Mouse (Mus musculus): Measurements from ENCODE around the gene Cox20.
A peak's percentile ranks its signal among the peaks of the same experiment; 100 is the strongest.
"Not testable (repeated sequence)": the region's sequence is repeated elsewhere in the genome, so short reads cannot be mapped to it uniquely, and the experiment has no call there.

The Cox20 gene

GRCm38 (mm10) chr1:178318389-178319184 lies at the start of gene Cox20:
Cox20 (plus strand) TSS chr1:178319130.
- DNase-seq (ENCODE audit: low spot score in 2 of 2) = peak; percentile 94 to 95

GRCm38 (mm10) chr1:178270635-178271034 lies 48.3 kb upstream of the Cox20 start:
- no peak for DNase-seq (ENCODE audit: low spot score in 2 of 2)

GRCm38 (mm10) chr1:178275174-178275730 lies 43.7 kb upstream of the Cox20 start:
- DNase-seq (ENCODE audit: low spot score in 2 of 2) = no peak

GRCm38 (mm10) chr1:178275738-178276053 lies 43.2 kb upstream of the Cox20 start:
- no peak for DNase-seq (ENCODE audit: low spot score in 2 of 2)

GRCm38 (mm10) chr1:178276054-178276911 lies 42.6 kb upstream of the Cox20 start:
- DNase-seq (ENCODE audit: low spot score in 2 of 2) = no peak

- DNase-seq (ENCODE audit: low spot score in 2 of 2) = not testable (repeated sequence)
These were observed 35.6 kb upstream of the Cox20 start for GRCm38 (mm10) chr1:178283314-178283713.

- no peak for DNase-seq (ENCODE audit: low spot score in 2 of 2)
These were observed 34.8 kb upstream of the Cox20 start for GRCm38 (mm10) chr1:178283946-178284720.

GRCm38 (mm10) chr1:178287601-178288176 lies 31.2 kb upstream of the Cox20 start:
- no peak for DNase-seq (ENCODE audit: low spot score in 2 of 2)

- no peak for DNase-seq (ENCODE audit: low spot score in 2 of 2)
These were observed 27.2 kb upstream of the Cox20 start for GRCm38 (mm10) chr1:178291716-178292115.

GRCm38 (mm10) chr1:178294051-178294450 lies 24.9 kb upstream of the Cox20 start:
- DNase-seq (ENCODE audit: low spot score in 2 of 2) = no peak

- DNase-seq (ENCODE audit: low spot score in 2 of 2) = not testable (repeated sequence)
These were observed 17.7 kb upstream of the Cox20 start for GRCm38 (mm10) chr1:178301261-178301660.

- DNase-seq (ENCODE audit: low spot score in 2 of 2) = peak; percentile 49 to 68
These were observed 15.5 kb upstream of the Cox20 start for GRCm38 (mm10) chr1:178303425-178303824.

GRCm38 (mm10) chr1:178309487-178309886 lies 9.4 kb upstream of the Cox20 start:
- no peak for DNase-seq (ENCODE audit: low spot score in 2 of 2)

GRCm38 (mm10) chr1:178310128-178310527 lies 8.8 kb upstream of the Cox20 start:
- DNase-seq (ENCODE audit: low spot score in 2 of 2) = peak in 1 of 2 experiments; percentile 3

GRCm38 (mm10) chr1:178313039-178313597 lies 5.8 kb upstream of the Cox20 start:
- DNase-seq (ENCODE audit: low spot score in 2 of 2) = no peak

- no peak for DNase-seq (ENCODE audit: low spot score in 2 of 2)
These were observed 4.7 kb upstream of the Cox20 start for GRCm38 (mm10) chr1:178314236-178314635.

- DNase-seq (ENCODE audit: low spot score in 2 of 2) = no peak
These were observed 1.5 kb upstream of the Cox20 start for GRCm38 (mm10) chr1:178317275-178318001.

GRCm38 (mm10) chr1:178318002-178318388 lies 935 bp upstream of the Cox20 start:
- DNase-seq (ENCODE audit: low spot score in 2 of 2) = no peak

- no peak for DNase-seq (ENCODE audit: low spot score in 2 of 2)
These were observed 536 bp downstream of the Cox20 start for GRCm38 (mm10) chr1:178319295-178320037.

Data from natural killer cell, adult 2 months (primary cell).